Mouse (Mus musculus) liver, embryonic 16.5 days (tissue): ENCODE results near the gene Mafb. TPM values are rescaled to one million over a fixed set of nuclear protein-coding genes. Genes with fewer than 3 reads are reported as not detected.
A peak's percentile ranks its signal among the peaks of the same experiment; 100 is the strongest.

Experiments
- ATAC-seq: fragments of 200-750 bp; cut with Nextera tagmentation; 2 replicates; pipeline ENCODE4 v1.8.0; 2017; ENCODE audit warnings: low read depth, mild to moderate bottlenecking, moderate number of reproducible peaks, moderate library complexity
- H3K27ac ChIP-seq: fragments of 300-500 bp; sonication (generic); 2 replicates; pipeline ENCODE4 v1.5.1; 2014; ENCODE audit warnings: mild to moderate bottlenecking, low read length
- H3K27me3 ChIP-seq: fragments of 300-500 bp; sonication (generic); 2 replicates; pipeline ENCODE4 v1.6.1; 2014; ENCODE audit warnings: low read depth, low read length, mixed read lengths; ENCODE audit not compliant: control insufficient read depth, insufficient read depth
- H3K36me3 ChIP-seq: fragments of 300-500 bp; sonication (generic); 2 replicates; pipeline ENCODE4 v1.6.1; 2014; ENCODE audit warnings: mild to moderate bottlenecking; ENCODE audit not compliant: control insufficient read depth, insufficient read depth
- H3K4me1 ChIP-seq: fragments of 300-500 bp; sonication (generic); 2 replicates; pipeline ENCODE4 v1.6.1; 2014; ENCODE audit warnings: low read depth, low read length, mixed read lengths; ENCODE audit not compliant: control insufficient read depth
- H3K4me2 ChIP-seq: fragments of 300-500 bp; sonication (generic); 2 replicates; pipeline ENCODE4 v1.6.1; 2014; ENCODE audit warnings: low read depth, low read length, mixed read lengths
- H3K4me3 ChIP-seq: fragments of 300-500 bp; sonication (generic); 2 replicates; pipeline ENCODE4 v1.5.1; 2014; ENCODE audit warnings: low read depth, mild to moderate bottlenecking, low read length
- H3K9ac ChIP-seq: fragments of 300-500 bp; sonication (generic); 2 replicates; pipeline ENCODE4 v1.6.1; 2014; ENCODE audit warnings: low read depth, low read length
- H3K9me3 ChIP-seq: fragments of 300-500 bp; sonication (generic); replicated peaks from 2 replicates; pipeline ENCODE4 v1.6.1; 2016; ENCODE audit warnings: low read length; ENCODE audit not compliant: control insufficient read depth
- WGBS: fragments of 180-500 bp; shearing (Covaris S2); extraction: QIAGEN DNeasy Blood & Tissue Kit; methylation state at CpG from one replicate; pipeline ENCODE4 v1.1.7; 2014; ENCODE audit not compliant: insufficient replicate concordance; 5-methylcytosine and 5-hydroxymethylcytosine counted together
- polyA plus RNA-seq: library from polyadenylated mRNA; unstranded; fragments of >200 nt; fragmentation: Nextera tagmentation; extraction: Ambion mirVana; gene quantifications from 2 replicates; pipeline ENCODE4 v1.2.1, GENCODE M21; 2015

Mafb gene
- polyA plus RNA-seq, 1 experiment from 2014 or later: 5.2 TPM

- 48% methylated on average over 4 of the region's 4 CpGs for WGBS
- ATAC-seq: no peak
- no peak overlapping the region for H3K9ac ChIP-seq
- no peaks in the 10 kb centered on the region for H3K4me1 ChIP-seq
- H3K9me3 ChIP-seq: no peaks in the 10 kb centered on the region
- H3K27me3 ChIP-seq: peaks cover 46% of the 10 kb centered on the region
- no peak overlapping the region for H3K4me3 ChIP-seq
- H3K4me2 ChIP-seq: no peak overlapping the region
- H3K36me3 ChIP-seq: no peaks in the 10 kb centered on the region
- no peak overlapping the region for H3K27ac ChIP-seq
Observed at GRCm38 (mm10) chr2:160357442-160357841, 9.4 kb downstream of the Mafb start.

GRCm38 (mm10) chr2:160356132-160356531 lies 10.7 kb downstream of the Mafb start:
- no peaks in the 10 kb centered on the region; the same call in none of the 2 replicates for H3K4me1 ChIP-seq
- no peak overlapping the region for H3K9ac ChIP-seq
- H3K9me3 ChIP-seq: no peaks in the 10 kb centered on the region
- no peaks in the 10 kb centered on the region for H3K36me3 ChIP-seq
- peaks cover 33% of the 10 kb centered on the region for H3K27me3 ChIP-seq
- H3K27ac ChIP-seq: no peak overlapping the region
- no peak overlapping the region for H3K4me3 ChIP-seq
- H3K4me2 ChIP-seq: no peak overlapping the region
- 44% methylated on average over 5 of the region's 5 CpGs for WGBS
- ATAC-seq: no peak

- Histone ChIP-seq H3K4me1 (no peaks in the 10 kb centered on the region; the same call in none of the 2 replicates), H3K27me3 (peaks cover 14% of the 10 kb centered on the region), H3K9me3 (no peaks in the 10 kb centered on the region), H3K27ac (no peak overlapping the region), H3K36me3 (no peaks in the 10 kb centered on the region), H3K9ac (no peak overlapping the region), H3K4me2 (no peak overlapping the region), H3K4me3 (no peak overlapping the region)
- no peak for ATAC-seq
- WGBS: 28% methylated on average over 2 of the region's 2 CpGs
Observed at GRCm38 (mm10) chr2:160354319-160354718, 12.5 kb downstream of the Mafb start.

GRCm38 (mm10) chr2:160353581-160353980 lies 13.3 kb downstream of the Mafb start:
- Histone ChIP-seq H3K4me3 (no peak overlapping the region), H3K4me2 (no peak overlapping the region), H3K36me3 (no peaks in the 10 kb centered on the region), H3K27me3 (peaks cover 8% of the 10 kb centered on the region), H3K4me1 (no peaks in the 10 kb centered on the region; the same call in none of the 2 replicates), H3K9me3 (no peaks in the 10 kb centered on the region), H3K9ac (no peak overlapping the region), H3K27ac (no peak overlapping the region)
- 33% methylated on average over 2 of the region's 2 CpGs for WGBS
- ATAC-seq: no peak

- no peaks in the 10 kb centered on the region; the same call in none of the 2 replicates for H3K4me1 ChIP-seq
- H3K4me2 ChIP-seq: no peak overlapping the region
- WGBS: 44% methylated on average over 8 of the region's 8 CpGs
- no peaks in the 10 kb centered on the region for H3K36me3 ChIP-seq
- no peak overlapping the region for H3K4me3 ChIP-seq
- ATAC-seq: no peak
- H3K9me3 ChIP-seq: no peaks in the 10 kb centered on the region
- no peak overlapping the region for H3K27ac ChIP-seq
- no peak overlapping the region for H3K9ac ChIP-seq
- H3K27me3 ChIP-seq: no peaks in the 10 kb centered on the region
Observed at GRCm38 (mm10) chr2:160351038-160351574, 15.8 kb downstream of the Mafb start.

- Histone ChIP-seq H3K4me1 (no peaks in the 10 kb centered on the region; the same call in none of the 2 replicates), H3K27me3 (no peaks in the 10 kb centered on the region), H3K9me3 (no peaks in the 10 kb centered on the region), H3K27ac (peak overlapping the region; percentile 77), H3K4me2 (no peak overlapping the region), H3K4me3 (no peak overlapping the region), H3K36me3 (no peaks in the 10 kb centered on the region), H3K9ac (no peak overlapping the region)
- WGBS: 57% methylated on average over 4 of the region's 4 CpGs
- ATAC-seq: peak; percentile 91
Observed at GRCm38 (mm10) chr2:160349578-160349977, 17.3 kb downstream of the Mafb start.

GRCm38 (mm10) chr2:160348796-160349195 lies 18.1 kb downstream of the Mafb start:
- peak; percentile 43 for ATAC-seq
- no peaks in the 10 kb centered on the region; the same call in none of the 2 replicates for H3K4me1 ChIP-seq
- WGBS: 56% methylated on average over 7 of the region's 7 CpGs
- no peak overlapping the region for H3K9ac ChIP-seq
- no peaks in the 10 kb centered on the region for H3K27me3 ChIP-seq
- H3K36me3 ChIP-seq: no peaks in the 10 kb centered on the region
- H3K4me2 ChIP-seq: no peak overlapping the region
- H3K27ac ChIP-seq: peak overlapping the region; percentile 51; the same call in 1 of the 2 replicates
- H3K4me3 ChIP-seq: no peak overlapping the region
- no peaks in the 10 kb centered on the region for H3K9me3 ChIP-seq

GRCm38 (mm10) chr2:160348072-160348604 lies 18.7 kb downstream of the Mafb start:
- 47% methylated on average over 4 of the region's 4 CpGs for WGBS
- Histone ChIP-seq H3K36me3 (no peaks in the 10 kb centered on the region), H3K4me1 (no peaks in the 10 kb centered on the region; the same call in none of the 2 replicates), H3K9ac (no peak overlapping the region), H3K27ac (peak overlapping the region; percentile 51; the same call in 1 of the 2 replicates), H3K27me3 (no peaks in the 10 kb centered on the region), H3K4me2 (no peak overlapping the region), H3K4me3 (no peak overlapping the region), H3K9me3 (no peaks in the 10 kb centered on the region)
- ATAC-seq: peak; percentile 25; the same call in 1 of the 2 replicates

- Histone ChIP-seq H3K4me1 (no peaks in the 10 kb centered on the region; the same call in 1 of the 2 replicates), H3K9ac (no peak overlapping the region), H3K9me3 (no peaks in the 10 kb centered on the region), H3K4me2 (no peak overlapping the region), H3K27me3 (no peaks in the 10 kb centered on the region), H3K27ac (no peak overlapping the region), H3K4me3 (no peak overlapping the region), H3K36me3 (no peaks in the 10 kb centered on the region)
- ATAC-seq: no peak
Observed at GRCm38 (mm10) chr2:160345644-160346043, 21.2 kb downstream of the Mafb start.
